Mouse (Mus musculus) embryo, embryonic 11.5 days (tissue): Measurements from ENCODE around the gene Tfpi2.

Source experiments
- DNase-seq: peaks from one replicate; pipeline ENCODE4 v3.0.0-alpha.2; 2012; ENCODE audit warnings: low read depth, low spot score

Tfpi2 gene

GRCm38 (mm10) chr6:3988750-3989149 lies at the start of gene Tfpi2:
Tfpi2 (minus strand) TSS chr6:3988919.
- DNase-seq, result no peak

GRCm38 (mm10) chr6:4030956-4031355 lies 42.2 kb upstream of the Tfpi2 start:
- DNase-seq, result no peak

GRCm38 (mm10) chr6:4026367-4026766 lies 37.6 kb upstream of the Tfpi2 start:
- DNase-seq, result no peak

- DNase-seq, result no peak
Measured at GRCm38 (mm10) chr6:4022645-4023044, 33.9 kb upstream of the Tfpi2 start.

GRCm38 (mm10) chr6:4009548-4009947 lies 20.8 kb upstream of the Tfpi2 start:
- DNase-seq, result no peak

GRCm38 (mm10) chr6:4008501-4009040 lies 19.9 kb upstream of the Tfpi2 start:
- no peak for DNase-seq

GRCm38 (mm10) chr6:4004808-4005207 lies 16.1 kb upstream of the Tfpi2 start:
- no peak for DNase-seq

GRCm38 (mm10) chr6:4003890-4004306 lies 15.2 kb upstream of the Tfpi2 start, which contains the start of gene Gng11:
Gng11 (plus strand) TSS chr6:4003904.
- no peak for DNase-seq

- no peak for DNase-seq
Measured at GRCm38 (mm10) chr6:4003445-4003844, 14.7 kb upstream of the Tfpi2 start.

GRCm38 (mm10) chr6:4000716-4001115 lies 12.0 kb upstream of the Tfpi2 start:
- DNase-seq, result no peak

- DNase-seq, result no peak
Measured at GRCm38 (mm10) chr6:3999296-3999695, 10.6 kb upstream of the Tfpi2 start.

GRCm38 (mm10) chr6:3998089-3998488 lies 9.4 kb upstream of the Tfpi2 start:
- no peak for DNase-seq

- DNase-seq, result no peak
Measured at GRCm38 (mm10) chr6:3993492-3993891, 4.8 kb upstream of the Tfpi2 start, which contains the start of gene Gngt1. Gngt1 (plus strand) TSS chr6:3993792.

GRCm38 (mm10) chr6:3982661-3983284 lies 5.9 kb downstream of the Tfpi2 start:
- DNase-seq, result no peak

GRCm38 (mm10) chr6:3973679-3974078 lies 15.0 kb downstream of the Tfpi2 start:
- DNase-seq, result no peak

- no peak for DNase-seq
Measured at GRCm38 (mm10) chr6:3967676-3968626, 20.8 kb downstream of the Tfpi2 start.

- DNase-seq, result no peak
Measured at GRCm38 (mm10) chr6:3954969-3955368, 33.8 kb downstream of the Tfpi2 start.

- no peak for DNase-seq
Measured at GRCm38 (mm10) chr6:3936140-3936714, 52.5 kb downstream of the Tfpi2 start.

- no peak for DNase-seq
Measured at GRCm38 (mm10) chr6:3935606-3936005, 53.1 kb downstream of the Tfpi2 start.

GRCm38 (mm10) chr6:3935048-3935447 lies 53.7 kb downstream of the Tfpi2 start:
- DNase-seq, result no peak

- DNase-seq, result no peak
Measured at GRCm38 (mm10) chr6:3926140-3926539, 62.6 kb downstream of the Tfpi2 start.

GRCm38 (mm10) chr6:3922870-3923269 lies 65.8 kb downstream of the Tfpi2 start:
- DNase-seq, result no peak
